Mouse (Mus musculus) B cell, adult 62 days (primary cell): Measurements from ENCODE around the gene Htr1f. TPM values are rescaled to one million over a fixed set of nuclear protein-coding genes. Genes with fewer than 3 reads are reported as not detected.

Experiments
- total RNA-seq: library from RNA; stranded (reverse); gene quantifications from 4 replicates; pipeline ENCODE4 v1.2.4, GENCODE M21; 2023

Gene Htr1f
- total RNA-seq, result not detected in 4 replicates

GRCm38 (mm10) chr16:65105184-65105931 is at the start of gene Htr1f:
Gene Htr1f (minus strand): TSS chr16:65105854.

